Mouse (Mus musculus) heart, adult 8-10 months (tissue): ENCODE measurements around the gene Snrnp35. TPM values are rescaled to one million over a fixed set of nuclear protein-coding genes. Genes with fewer than 3 reads are reported as not detected.
A peak's percentile ranks its signal among the peaks of the same experiment; 100 is the strongest.
"Not testable (repeated sequence)": the region's sequence is repeated elsewhere in the genome, so short reads cannot be mapped to it uniquely, and the experiment has no call there.

Experiments
- DNase-seq: peaks from one replicate; pipeline ENCODE4 v3.0.0; 2022; ENCODE audit warnings: low spot score
- total RNA-seq, 4 experiments: library from RNA; stranded (reverse); gene quantifications; 2 replicates each; pipeline ENCODE4 v1.2.4; 2022

The Snrnp35 gene
- total RNA-seq, 4 experiments from 2014 or later, result 12.9 to 19.0 (median 14.6) TPM

- DNase-seq, result not testable (repeated sequence)
Measured at GRCm38 (mm10) chr5:124500037-124500436, 17.1 kb downstream of the Snrnp35 start.

- DNase-seq, result peak; percentile 51
Measured at GRCm38 (mm10) chr5:124500573-124500972, 17.6 kb downstream of the Snrnp35 start.

GRCm38 (mm10) chr5:124501541-124501940 lies 18.6 kb downstream of the Snrnp35 start:
- no peak for DNase-seq

- DNase-seq, result no peak
Measured at GRCm38 (mm10) chr5:124503742-124504141, 20.8 kb downstream of the Snrnp35 start.

GRCm38 (mm10) chr5:124505235-124505634 lies 22.3 kb downstream of the Snrnp35 start:
- no peak for DNase-seq

GRCm38 (mm10) chr5:124506731-124507359 lies 23.9 kb downstream of the Snrnp35 start:
- peak; percentile 57 for DNase-seq

- DNase-seq, result no peak
Measured at GRCm38 (mm10) chr5:124509200-124509599, 26.3 kb downstream of the Snrnp35 start.

GRCm38 (mm10) chr5:124509742-124510237 lies 26.9 kb downstream of the Snrnp35 start:
- DNase-seq, result peak; percentile 80

- no peak for DNase-seq
Measured at GRCm38 (mm10) chr5:124510536-124511050, 27.7 kb downstream of the Snrnp35 start.

- DNase-seq, result no peak
Measured at GRCm38 (mm10) chr5:124515789-124516188, 32.9 kb downstream of the Snrnp35 start.

GRCm38 (mm10) chr5:124518648-124519047 lies 35.7 kb downstream of the Snrnp35 start:
- DNase-seq, result no peak

GRCm38 (mm10) chr5:124521588-124521987 lies 38.7 kb downstream of the Snrnp35 start:
- no peak for DNase-seq

- DNase-seq, result no peak
Measured at GRCm38 (mm10) chr5:124523032-124523431, 40.1 kb downstream of the Snrnp35 start.

- DNase-seq, result no peak
Measured at GRCm38 (mm10) chr5:124524943-124525342, 42.0 kb downstream of the Snrnp35 start.

GRCm38 (mm10) chr5:124528351-124528750 lies 45.4 kb downstream of the Snrnp35 start:
- no peak for DNase-seq

- peak; percentile 57 for DNase-seq
Measured at GRCm38 (mm10) chr5:124528791-124529190, 45.9 kb downstream of the Snrnp35 start.

GRCm38 (mm10) chr5:124529191-124529651 lies 46.3 kb downstream of the Snrnp35 start:
- no peak for DNase-seq

- DNase-seq, result no peak
Measured at GRCm38 (mm10) chr5:124529697-124530096, 46.8 kb downstream of the Snrnp35 start.

GRCm38 (mm10) chr5:124530655-124531582 lies 48.0 kb downstream of the Snrnp35 start, which contains the start of gene Rilpl1:
TSS of gene Rilpl1 (minus strand) at chr5:124531391.
- DNase-seq, result peak; percentile 84

- no peak for DNase-seq
Measured at GRCm38 (mm10) chr5:124531583-124531930, 48.6 kb downstream of the Snrnp35 start.

GRCm38 (mm10) chr5:124532451-124532850 lies 49.5 kb downstream of the Snrnp35 start:
- no peak for DNase-seq

GRCm38 (mm10) chr5:124535016-124535415 lies 52.1 kb downstream of the Snrnp35 start:
- DNase-seq, result no peak
